Comparison of ENCODE assay signal across 8 mouse cellular contexts in genomic region chr5:142448076-142448475, GRCm38 (mm10). TPM values are rescaled to one million over a fixed set of nuclear protein-coding genes. Genes with fewer than 3 reads are reported as not detected.
A peak's percentile ranks its signal among the peaks of the same experiment; 100 is the strongest.
DNase-seq lines count a peak whose midpoint lies in the region; ATAC-seq lines count a peak whose summit lies in the region.

No protein-coding gene starts in this region.

- no peak overlapping the region for H3K4me3 ChIP-seq in forebrain, embryonic 11.5 days (ENCODE audit: low read depth, low read length)
- H3K4me3 ChIP-seq in heart, embryonic 16.5 days (ENCODE audit: low read length), result no peak overlapping the region
- no peak overlapping the region for H3K4me3 ChIP-seq in liver, embryonic 13.5 days (replicated peaks)
- H3K4me3 ChIP-seq in neural tube, embryonic 11.5 days (ENCODE audit: low read depth, low read length), result no peak overlapping the region
- no peak overlapping the region for H3K4me3 ChIP-seq in stomach, embryonic 16.5 days (replicated peaks; ENCODE audit: low read length)

- peak; percentile 54 for ATAC-seq in forebrain, embryonic 11.5 days (replicated peaks; ENCODE audit: low FRiP score)
- ATAC-seq in heart, embryonic 16.5 days (replicated peaks; ENCODE audit: extremely low read depth, insufficient read depth, low FRiP score), result peak; percentile 28
- ATAC-seq in liver, embryonic 13.5 days (ENCODE audit: low read depth), result 0 out of 2 replicates have a peak, but pooled peaks have one; percentile 6
- ATAC-seq in neural tube, embryonic 11.5 days (ENCODE audit: insufficient read depth, low FRiP score, low TSS enrichment), result peak; percentile 54
- ATAC-seq in stomach, embryonic 16.5 days (ENCODE audit: insufficient read depth, low FRiP score), result peak; percentile 42; the same call in 1 of the 2 replicates

- no peaks in the 10 kb centered on the region; the same call in 1 of the 2 replicates for H3K36me3 ChIP-seq in forebrain, embryonic 11.5 days (ENCODE audit: control insufficient read depth, insufficient read depth, low read length)
- peaks cover 22% of the 10 kb centered on the region for H3K36me3 ChIP-seq in heart, embryonic 16.5 days (ENCODE audit: control insufficient read depth, insufficient read depth)
- H3K36me3 ChIP-seq in liver, embryonic 13.5 days, result peaks cover 32% of the 10 kb centered on the region
- H3K36me3 ChIP-seq in neural tube, embryonic 11.5 days (ENCODE audit: control insufficient read depth, insufficient read depth, low read length), result peaks cover 8% of the 10 kb centered on the region; the same call in 1 of the 2 replicates
- H3K36me3 ChIP-seq in stomach, embryonic 16.5 days (ENCODE audit: control insufficient read depth, insufficient read depth, low read length), result peaks cover 3% of the 10 kb centered on the region; the same call in 1 of the 2 replicates

- DNase-seq in CD8-positive naive resting alpha-beta T cell, adult 2 months (ENCODE audit: low read depth in 2 of 2, low spot score in 2 of 2), result peak; percentile 88 to 94
- peak; percentile 96 for DNase-seq in c-Kit-positive CD71-negative TER-119-negative erythroid progenitor cells, embryonic 14.5 days (ENCODE audit: low read depth)
- peak; percentile 95 for DNase-seq in forebrain, embryonic 11.5 days (ENCODE audit: low spot score)
- peak; percentile 85 to 95 for DNase-seq in kidney, postnatal 25 days
- DNase-seq in liver, embryonic 13.5 days, result peak; percentile 78
- peak; percentile 92 for DNase-seq in neural tube, embryonic 11.5 days (ENCODE audit: low spot score)

- 16% methylated on average over 9 of the region's 9 CpGs for WGBS in forebrain, embryonic 11.5 days
- 7% methylated on average over 9 of the region's 9 CpGs for WGBS in heart, embryonic 16.5 days
- WGBS in liver, embryonic 13.5 days (ENCODE audit: insufficient replicate concordance), result 8% methylated on average over 9 of the region's 9 CpGs
- 17% methylated on average over 9 of the region's 9 CpGs for WGBS in neural tube, embryonic 11.5 days
- 7% methylated on average over 9 of the region's 9 CpGs for WGBS in stomach, embryonic 16.5 days

- H3K4me2 ChIP-seq in forebrain, embryonic 11.5 days (ENCODE audit: low read depth, low read length, severe bottlenecking), result no peak overlapping the region
- no peak overlapping the region for H3K4me2 ChIP-seq in heart, embryonic 16.5 days (ENCODE audit: low read depth, low read length)
- H3K4me2 ChIP-seq in liver, embryonic 13.5 days, result no peak overlapping the region
- no peak overlapping the region for H3K4me2 ChIP-seq in neural tube, embryonic 11.5 days (ENCODE audit: low read depth)
- 0 out of 2 replicates have a peak overlapping the region, but pooled peaks have one; percentile 10 for H3K4me2 ChIP-seq in stomach, embryonic 16.5 days (ENCODE audit: low read depth, low read length)

- no peak overlapping the region for H3K27ac ChIP-seq in forebrain, embryonic 11.5 days (ENCODE audit: low read depth, low read length)
- H3K27ac ChIP-seq in heart, embryonic 16.5 days (ENCODE audit: low read length), result no peak overlapping the region
- no peak overlapping the region for H3K27ac ChIP-seq in liver, embryonic 13.5 days
- 0 out of 2 replicates have a peak overlapping the region, but pooled peaks have one; percentile 29 for H3K27ac ChIP-seq in neural tube, embryonic 11.5 days (ENCODE audit: low read depth, low read length)
- no peak overlapping the region for H3K27ac ChIP-seq in stomach, embryonic 16.5 days (ENCODE audit: low read length)

- no peaks in the 10 kb centered on the region for H3K9me3 ChIP-seq in forebrain, embryonic 11.5 days (ENCODE audit: control insufficient read depth, low read length)
- no peaks in the 10 kb centered on the region for H3K9me3 ChIP-seq in heart, embryonic 16.5 days (replicated peaks; ENCODE audit: control insufficient read depth, low read length)
- no peaks in the 10 kb centered on the region for H3K9me3 ChIP-seq in liver, embryonic 13.5 days (replicated peaks)
- H3K9me3 ChIP-seq in neural tube, embryonic 11.5 days (ENCODE audit: control insufficient read depth, low read length), result no peaks in the 10 kb centered on the region
- no peaks in the 10 kb centered on the region for H3K9me3 ChIP-seq in stomach, embryonic 16.5 days (replicated peaks; ENCODE audit: control insufficient read depth, low read length)

- peaks cover 9% of the 10 kb centered on the region for H3K4me1 ChIP-seq in forebrain, embryonic 11.5 days (replicated peaks; ENCODE audit: control insufficient read depth, insufficient read depth, low read length)
- peaks cover 31% of the 10 kb centered on the region for H3K4me1 ChIP-seq in heart, embryonic 16.5 days (ENCODE audit: control insufficient read depth, insufficient read depth, low read length)
- H3K4me1 ChIP-seq in liver, embryonic 13.5 days (replicated peaks), result peaks cover 53% of the 10 kb centered on the region
- H3K4me1 ChIP-seq in neural tube, embryonic 11.5 days (ENCODE audit: control insufficient read depth, insufficient read depth, low read length), result peaks cover 13% of the 10 kb centered on the region
- peaks cover 26% of the 10 kb centered on the region for H3K4me1 ChIP-seq in stomach, embryonic 16.5 days (ENCODE audit: control insufficient read depth, insufficient read depth, low read length)

- no peaks in the 10 kb centered on the region for H3K27me3 ChIP-seq in forebrain, embryonic 11.5 days (ENCODE audit: control insufficient read depth, insufficient read depth, low read length)
- H3K27me3 ChIP-seq in heart, embryonic 16.5 days (ENCODE audit: control insufficient read depth, insufficient read depth, low read length), result no peaks in the 10 kb centered on the region
- no peaks in the 10 kb centered on the region for H3K27me3 ChIP-seq in liver, embryonic 13.5 days
- no peaks in the 10 kb centered on the region for H3K27me3 ChIP-seq in neural tube, embryonic 11.5 days (ENCODE audit: control insufficient read depth, insufficient read depth, low read length)
- no peaks in the 10 kb centered on the region for H3K27me3 ChIP-seq in stomach, embryonic 16.5 days (ENCODE audit: control insufficient read depth, insufficient read depth, low read length)

- H3K9ac ChIP-seq in forebrain, embryonic 11.5 days (ENCODE audit: low read length), result peak overlapping the region; percentile 37
- no peak overlapping the region for H3K9ac ChIP-seq in heart, embryonic 16.5 days (ENCODE audit: low read length)
- H3K9ac ChIP-seq in liver, embryonic 13.5 days, result no peak overlapping the region
- no peak overlapping the region for H3K9ac ChIP-seq in neural tube, embryonic 11.5 days (ENCODE audit: low read length)
- no peak overlapping the region for H3K9ac ChIP-seq in stomach, embryonic 16.5 days (ENCODE audit: low read length)

RNA-seq across cellular contexts. Expression of gene Ap5z1, which starts 15.7 kb away (rescaled TPM):
- 12.8 and 13.1 TPM in 2 replicates for polyA plus RNA-seq in forebrain, embryonic 11.5 days (2014; fragmentation: Nextera tagmentation; extraction: Ambion mirVana)
- polyA plus RNA-seq in heart, embryonic 16.5 days (2015; fragmentation: Nextera tagmentation; extraction: Ambion mirVana), result 8.8 TPM in 2 replicates
- polyA plus RNA-seq in liver, embryonic 13.5 days (2015; fragmentation: Nextera tagmentation; extraction: Ambion mirVana), result 4.5 and 5.0 TPM in 2 replicates
- polyA plus RNA-seq in neural tube, embryonic 11.5 days (2014; fragmentation: Nextera tagmentation; extraction: Ambion mirVana), result 11.7 and 12.0 TPM in 2 replicates
- polyA plus RNA-seq in stomach, embryonic 16.5 days (2015; fragmentation: Nextera tagmentation; extraction: Ambion mirVana), result 9.5 and 10.4 TPM in 2 replicates

RNA-seq across cellular contexts. Expression of gene Foxk1, which starts 46.8 kb away (rescaled TPM):
- 5.0 and 6.1 TPM in 2 replicates for polyA plus RNA-seq in forebrain, embryonic 11.5 days (2014; fragmentation: Nextera tagmentation; extraction: Ambion mirVana)
- 2.5 and 4.7 TPM in 2 replicates for polyA plus RNA-seq in heart, embryonic 16.5 days (2015; fragmentation: Nextera tagmentation; extraction: Ambion mirVana)
- 1.7 and 1.8 TPM in 2 replicates for polyA plus RNA-seq in liver, embryonic 13.5 days (2015; fragmentation: Nextera tagmentation; extraction: Ambion mirVana)
- 3.9 and 4.7 TPM in 2 replicates for polyA plus RNA-seq in neural tube, embryonic 11.5 days (2014; fragmentation: Nextera tagmentation; extraction: Ambion mirVana)
- 3.5 and 3.7 TPM in 2 replicates for polyA plus RNA-seq in stomach, embryonic 16.5 days (2015; fragmentation: Nextera tagmentation; extraction: Ambion mirVana)
